Mouse (Mus musculus) liver, embryonic 14 days (tissue): ENCODE results near the gene Rbx1. TPM values are rescaled to one million over a fixed set of nuclear protein-coding genes. Genes with fewer than 3 reads are reported as not detected.

Experiments used
- polyA plus RNA-seq: library from polyadenylated mRNA; depleted of rRNA; stranded (reverse); fragments of >200 nt; gene quantifications from 2 replicates; pipeline ENCODE4 v1.2.3, GENCODE M21; 2012; rRNA removed

Gene Rbx1
- polyA plus RNA-seq = 79.8 and 84.7 TPM in 2 replicates

DNA sequence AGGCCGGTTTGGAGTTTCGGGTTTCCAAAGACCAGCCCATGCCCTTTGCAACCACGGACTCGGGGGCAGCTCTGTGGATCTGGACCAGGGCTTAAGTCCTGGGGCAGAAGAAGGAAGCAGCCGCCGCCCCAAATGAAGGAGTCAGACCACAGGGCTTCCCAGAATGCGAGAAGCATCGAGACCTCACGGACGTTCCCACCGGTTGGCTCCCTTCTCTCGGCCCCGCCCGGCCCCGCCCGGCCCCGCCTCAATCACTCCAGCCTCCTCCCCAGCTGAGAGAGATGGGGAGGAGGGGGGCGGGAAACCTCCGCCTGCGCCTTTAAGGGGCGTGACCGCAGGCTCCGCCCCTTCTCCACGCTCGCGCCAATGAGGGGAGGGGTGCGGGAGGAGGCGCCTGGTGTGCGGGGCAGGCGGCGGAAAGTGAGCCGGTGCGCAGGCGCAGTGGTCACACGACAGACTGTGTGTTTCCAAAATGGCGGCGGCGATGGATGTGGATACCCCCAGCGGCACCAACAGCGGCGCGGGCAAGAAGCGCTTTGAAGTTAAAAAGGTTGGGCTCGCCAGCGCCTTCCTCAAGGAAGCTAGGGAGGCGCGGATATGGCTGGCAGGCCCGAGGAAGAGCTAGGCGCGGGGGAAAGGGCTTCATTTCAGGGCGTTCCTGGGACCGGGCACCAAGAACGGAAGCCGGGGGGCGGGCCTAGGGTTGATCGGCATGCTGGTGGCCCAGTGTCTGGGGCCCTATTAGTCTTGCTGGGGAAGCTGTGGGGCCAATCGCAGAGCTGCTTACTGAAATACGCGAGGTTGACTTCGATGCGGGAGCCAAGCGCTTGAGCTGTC is at the start of gene Rbx1:
TSS of gene Rbx1 (plus strand) at position 396 of the 837 bp plus-strand sequence.

Other genes starting within 250 kb of the Rbx1 start
- gene Mchr1, start 230.8 kb upstream of the Rbx1 start, polyA plus RNA-seq = 0.08 TPM in 1 of 2 replicates, not detected in the other
- 25.8 and 30.8 TPM in 2 replicates for gene Slc25a17, start 105.5 kb upstream of the Rbx1 start, polyA plus RNA-seq
- 42.3 and 43.3 TPM in 2 replicates for gene St13, start 66.2 kb upstream of the Rbx1 start, polyA plus RNA-seq
- 3.3 TPM in 2 replicates for gene Xpnpep3, start 66.2 kb upstream of the Rbx1 start, polyA plus RNA-seq
- not detected in 2 replicates for gene Dnajb7, start 58.0 kb upstream of the Rbx1 start, polyA plus RNA-seq
- 10.8 and 13.3 TPM in 2 replicates for gene Ep300, start 119.1 kb downstream of the Rbx1 start, polyA plus RNA-seq
- 10.0 and 11.0 TPM in 2 replicates for gene L3mbtl2, start 197.6 kb downstream of the Rbx1 start, polyA plus RNA-seq
- gene Chadl, start 231.0 kb downstream of the Rbx1 start, polyA plus RNA-seq = 0.13 and 0.16 TPM in 2 replicates